Mouse (Mus musculus) hindbrain, embryonic 13.5 days (tissue): ENCODE measurements around the gene Dcaf8. TPM values are rescaled to one million over a fixed set of nuclear protein-coding genes. Genes with fewer than 3 reads are reported as not detected.
A peak's percentile ranks its signal among the peaks of the same experiment; 100 is the strongest.

ENCODE experiments used
- ATAC-seq: fragments of 200-750 bp; cut with Nextera tagmentation; 2 replicates; pipeline ENCODE4 v1.8.0; 2017; ENCODE audit warnings: moderate TSS enrichment; ENCODE audit not compliant: low FRiP score
- H3K27ac ChIP-seq: fragments of 300-500 bp; sonication (generic); 2 replicates; pipeline ENCODE4 v1.5.1; 2015; ENCODE audit warnings: inconsistent platforms, mild to moderate bottlenecking, moderate library complexity
- H3K27me3 ChIP-seq: fragments of 300-500 bp; sonication (generic); 2 replicates; pipeline ENCODE4 v1.6.1; 2015; ENCODE audit warnings: mild to moderate bottlenecking, inconsistent platforms
- H3K36me3 ChIP-seq: fragments of 300-500 bp; sonication (generic); 2 replicates; pipeline ENCODE4 v1.6.1; 2015; ENCODE audit warnings: mild to moderate bottlenecking, inconsistent platforms
- H3K4me1 ChIP-seq: fragments of 300-500 bp; sonication (generic); replicated peaks from 2 replicates; pipeline ENCODE4 v1.6.1; 2015; ENCODE audit warnings: inconsistent platforms
- H3K4me2 ChIP-seq: fragments of 300-500 bp; sonication (generic); 2 replicates; pipeline ENCODE4 v1.6.1; 2015; ENCODE audit warnings: inconsistent platforms, mild to moderate bottlenecking, moderate library complexity
- H3K4me3 ChIP-seq: fragments of 300-500 bp; sonication (generic); 2 replicates; pipeline ENCODE4 v1.5.1; 2015; ENCODE audit warnings: mild to moderate bottlenecking, inconsistent platforms
- H3K9ac ChIP-seq: fragments of 300-500 bp; sonication (generic); 2 replicates; pipeline ENCODE4 v1.6.1; 2015; ENCODE audit warnings: mild to moderate bottlenecking, inconsistent platforms
- H3K9me3 ChIP-seq: fragments of 300-500 bp; sonication (generic); 2 replicates; pipeline ENCODE4 v1.6.1; 2016; ENCODE audit warnings: inconsistent platforms
- WGBS: fragments of 180-500 bp; shearing (Covaris S2); methylation state at CpG from one replicate; pipeline ENCODE4 v1.1.7; 2015; 5-methylcytosine and 5-hydroxymethylcytosine counted together
- polyA plus RNA-seq: library from polyadenylated mRNA; unstranded; fragments of >200 nt; fragmentation: Nextera tagmentation; extraction: Ambion mirVana; gene quantifications from 2 replicates; pipeline ENCODE4 v1.2.1, GENCODE M21; 2015

Gene Dcaf8
- polyA plus RNA-seq, 1 experiment from 2014 or later = 100 TPM

DNA sequence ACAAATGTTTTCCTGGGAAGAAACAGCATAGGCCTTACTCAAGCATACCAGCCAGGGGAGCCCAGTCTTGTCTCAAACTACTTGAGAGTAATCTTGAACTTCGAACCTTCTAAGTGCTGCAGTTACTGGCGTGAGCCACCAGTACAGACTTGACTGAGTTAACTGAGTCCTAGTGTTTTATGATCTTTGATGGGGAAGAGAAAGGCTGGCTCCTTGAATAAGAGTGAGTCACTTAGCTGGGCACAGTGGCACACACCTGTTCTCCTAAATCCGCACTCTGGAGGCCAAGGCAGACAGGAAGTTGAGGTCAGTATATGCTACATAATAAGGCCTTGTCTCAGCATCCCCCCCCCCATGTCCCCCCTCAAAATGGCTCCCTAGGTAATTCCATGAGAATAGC, 6.7 kb downstream of the Dcaf8 start:
- peaks cover 55% of the 10 kb centered on the region for H3K36me3 ChIP-seq
- WGBS = 89% methylated on average over 3 of the region's 3 CpGs
- no peak overlapping the region for H3K4me3 ChIP-seq

DNA sequence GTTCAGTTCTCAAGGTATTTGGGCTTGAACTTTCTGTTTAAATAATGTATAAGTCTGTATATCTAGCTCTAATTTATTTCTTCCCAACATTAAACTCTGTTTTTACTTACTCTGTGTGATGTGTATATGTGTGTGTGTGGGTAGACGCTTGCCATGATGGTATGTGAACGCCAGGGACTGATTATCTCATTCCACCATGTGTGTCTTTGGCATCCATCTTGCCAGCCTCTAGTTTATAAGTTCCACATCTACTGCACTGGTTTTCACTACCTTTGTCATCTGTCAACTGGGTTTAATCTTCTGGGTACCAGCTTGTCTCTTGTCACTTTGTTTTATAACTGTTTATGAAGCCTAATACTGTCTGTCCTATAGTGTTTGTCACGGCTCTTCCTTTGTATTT, 7.6 kb downstream of the Dcaf8 start:
- 98% methylated on average over 3 of the region's 3 CpGs for WGBS
- H3K36me3 ChIP-seq = peaks cover 54% of the 10 kb centered on the region
- no peaks in the 10 kb centered on the region for H3K9me3 ChIP-seq
- H3K27me3 ChIP-seq = no peaks in the 10 kb centered on the region
- H3K4me2 ChIP-seq = no peak overlapping the region
- no peak overlapping the region for H3K4me3 ChIP-seq
- H3K27ac ChIP-seq = no peak overlapping the region
- H3K4me1 ChIP-seq = peaks cover 9% of the 10 kb centered on the region
- no peak for ATAC-seq
- no peak overlapping the region for H3K9ac ChIP-seq

More for the DNA sequence above, 6.7 kb downstream of the Dcaf8 start:
- Histone ChIP-seq H3K4me2 (no peak overlapping the region), H3K27me3 (no peaks in the 10 kb centered on the region), H3K27ac (no peak overlapping the region), H3K9me3 (no peaks in the 10 kb centered on the region), H3K4me1 (peaks cover 17% of the 10 kb centered on the region), H3K9ac (no peak overlapping the region)
- no peak for ATAC-seq

DNA sequence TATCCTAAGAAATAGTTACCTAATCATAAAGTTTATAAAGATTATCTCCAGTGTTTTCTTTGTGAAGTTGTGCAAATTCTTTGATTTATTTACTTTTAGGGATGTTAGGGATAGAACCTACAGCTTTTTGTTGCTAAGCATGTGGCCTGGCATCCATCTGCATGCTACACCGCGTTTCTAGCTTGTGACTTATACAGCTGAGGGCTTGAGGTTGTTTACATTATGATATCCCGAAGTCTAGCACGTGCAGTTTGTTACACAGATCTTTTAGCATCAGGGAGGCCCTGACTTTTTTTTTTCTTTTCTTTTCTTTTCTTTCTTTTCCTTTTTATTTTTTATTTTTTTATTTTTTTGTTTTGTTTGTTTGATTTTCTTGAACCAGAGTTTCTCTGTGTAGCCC, 12.1 kb downstream of the Dcaf8 start:
- no peak for ATAC-seq
- Histone ChIP-seq H3K27me3 (no peaks in the 10 kb centered on the region), H3K4me2 (no peak overlapping the region), H3K36me3 (peaks cover 14% of the 10 kb centered on the region), H3K9me3 (no peaks in the 10 kb centered on the region), H3K4me3 (no peak overlapping the region), H3K27ac (no peak overlapping the region), H3K9ac (no peak overlapping the region), H3K4me1 (peaks cover 6% of the 10 kb centered on the region)
- 76% methylated on average over 4 of the region's 4 CpGs for WGBS

DNA sequence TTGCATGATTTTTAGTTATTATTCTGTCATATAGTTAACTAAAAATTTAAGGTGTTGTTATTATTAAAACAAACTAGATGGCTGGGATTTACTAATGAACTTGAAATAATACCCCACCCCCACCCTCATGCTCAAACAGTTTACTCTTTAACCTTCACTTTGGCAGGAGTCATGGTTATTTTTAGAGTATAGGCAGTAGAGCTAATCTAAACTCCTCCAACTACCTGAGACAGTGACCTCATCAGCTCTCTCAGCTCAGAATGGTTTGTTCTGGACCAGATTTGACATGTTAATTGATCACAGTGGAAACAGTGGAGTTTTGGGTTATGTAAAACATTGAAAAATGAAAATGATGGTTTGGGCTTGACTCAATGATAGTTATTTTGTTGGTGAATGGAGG, 12.6 kb downstream of the Dcaf8 start:
- Histone ChIP-seq H3K9ac (no peak overlapping the region), H3K9me3 (no peaks in the 10 kb centered on the region), H3K36me3 (peaks cover 14% of the 10 kb centered on the region), H3K27ac (no peak overlapping the region), H3K27me3 (no peaks in the 10 kb centered on the region), H3K4me3 (no peak overlapping the region), H3K4me1 (peaks cover 6% of the 10 kb centered on the region), H3K4me2 (no peak overlapping the region)
- ATAC-seq = no peak

DNA sequence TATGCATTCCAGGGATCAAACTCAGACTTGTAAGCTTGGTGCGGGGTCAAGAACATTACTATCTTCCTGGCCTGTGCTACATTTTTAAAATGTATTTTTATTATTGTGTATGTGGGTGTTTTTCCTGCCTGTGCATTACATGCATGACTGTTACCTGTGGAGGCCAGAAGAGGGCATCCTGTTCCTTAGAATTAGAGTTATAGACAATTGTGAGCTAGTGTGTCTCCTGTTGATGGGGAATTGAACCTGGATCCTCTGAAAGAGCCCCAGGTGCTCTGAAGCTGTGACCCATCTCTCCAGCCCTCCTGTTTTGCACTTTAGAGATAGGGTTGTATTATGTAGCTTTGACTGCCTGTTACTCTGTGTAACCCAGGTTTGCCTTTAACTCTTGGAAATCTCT, 14.1 kb downstream of the Dcaf8 start:
- H3K9ac ChIP-seq = no peak overlapping the region
- H3K27ac ChIP-seq = no peak overlapping the region
- peaks cover 6% of the 10 kb centered on the region for H3K4me1 ChIP-seq
- no peak for ATAC-seq
- 97% methylated on average over 1 of the region's 1 CpGs for WGBS
- no peaks in the 10 kb centered on the region for H3K27me3 ChIP-seq
- no peaks in the 10 kb centered on the region for H3K9me3 ChIP-seq
- H3K4me3 ChIP-seq = no peak overlapping the region
- H3K4me2 ChIP-seq = no peak overlapping the region
- H3K36me3 ChIP-seq = peaks cover 17% of the 10 kb centered on the region

DNA sequence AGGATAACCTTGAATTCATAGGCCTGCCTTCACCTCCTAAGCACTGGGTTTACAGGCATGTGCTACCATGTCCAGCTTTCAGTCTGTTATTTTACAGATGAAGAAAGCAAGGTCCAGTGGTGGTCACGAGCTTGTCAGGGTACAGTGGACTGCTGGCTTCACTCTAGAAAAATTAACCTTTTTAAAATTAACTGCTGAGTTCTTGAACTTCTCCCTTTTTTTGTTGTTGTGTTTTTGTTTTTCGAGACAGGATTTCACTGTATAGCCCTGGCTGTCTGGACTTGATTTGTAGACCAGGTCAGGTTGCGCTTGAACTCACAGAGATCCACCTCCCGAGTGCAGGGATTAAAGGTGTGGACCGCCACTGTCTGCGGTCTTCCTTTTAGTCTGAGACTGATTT, 15.1 kb downstream of the Dcaf8 start:
- WGBS = 90% methylated on average over 6 of the region's 6 CpGs
- H3K4me2 ChIP-seq = no peak overlapping the region
- H3K27ac ChIP-seq = no peak overlapping the region
- H3K9me3 ChIP-seq = no peaks in the 10 kb centered on the region
- no peaks in the 10 kb centered on the region for H3K27me3 ChIP-seq
- ATAC-seq = no peak
- no peak overlapping the region for H3K4me3 ChIP-seq
- peaks cover 6% of the 10 kb centered on the region for H3K4me1 ChIP-seq
- H3K36me3 ChIP-seq = peaks cover 26% of the 10 kb centered on the region
- H3K9ac ChIP-seq = no peak overlapping the region

DNA sequence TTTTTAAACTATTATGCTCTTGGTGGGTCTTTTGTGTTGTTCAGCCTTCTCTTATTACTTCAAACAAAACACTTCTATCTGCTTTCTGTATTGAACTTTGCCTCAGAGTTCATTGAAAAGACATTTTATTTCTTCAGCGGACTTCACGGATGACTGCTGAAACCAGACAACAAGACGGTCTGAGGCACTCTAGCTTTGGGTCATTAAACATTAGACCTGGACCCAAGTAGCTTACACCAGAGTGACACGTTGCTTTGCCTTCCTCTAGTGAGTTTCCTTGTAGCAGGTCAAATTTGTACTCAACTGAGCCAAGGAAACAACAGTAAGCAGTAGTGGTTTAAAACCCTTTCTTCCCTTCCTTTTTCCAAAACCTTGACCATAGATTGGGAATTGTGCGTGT, 20.0 kb downstream of the Dcaf8 start:
- H3K4me3 ChIP-seq = no peak overlapping the region
- no peaks in the 10 kb centered on the region for H3K9me3 ChIP-seq
- H3K36me3 ChIP-seq = peaks cover 71% of the 10 kb centered on the region
- H3K4me2 ChIP-seq = no peak overlapping the region
- 75% methylated on average over 5 of the region's 5 CpGs for WGBS
- no peak overlapping the region for H3K9ac ChIP-seq
- no peak for ATAC-seq
- no peaks in the 10 kb centered on the region for H3K27me3 ChIP-seq
- H3K4me1 ChIP-seq = peaks cover 6% of the 10 kb centered on the region
- no peak overlapping the region for H3K27ac ChIP-seq

DNA sequence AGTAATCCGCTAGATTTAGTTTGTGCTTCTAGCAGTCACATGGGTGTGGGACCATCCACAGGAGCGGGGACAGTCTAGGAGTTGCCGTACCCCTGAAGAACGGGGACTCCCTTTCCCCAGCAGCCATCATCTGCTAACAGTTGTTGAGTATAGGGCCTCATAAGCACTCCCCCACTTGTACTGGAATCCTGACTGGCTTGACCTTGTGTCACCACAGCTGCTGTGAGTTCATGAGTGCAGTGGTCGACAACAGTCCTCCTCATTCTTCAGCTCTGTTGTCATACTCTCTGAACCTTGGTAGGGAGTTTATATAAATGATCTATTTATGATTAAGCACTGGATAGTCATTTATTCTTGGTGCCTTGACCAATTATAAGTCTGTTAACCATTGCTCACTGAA, 21.9 kb downstream of the Dcaf8 start:
- WGBS = 95% methylated on average over 5 of the region's 5 CpGs
- H3K36me3 ChIP-seq = peaks cover 89% of the 10 kb centered on the region

DNA sequence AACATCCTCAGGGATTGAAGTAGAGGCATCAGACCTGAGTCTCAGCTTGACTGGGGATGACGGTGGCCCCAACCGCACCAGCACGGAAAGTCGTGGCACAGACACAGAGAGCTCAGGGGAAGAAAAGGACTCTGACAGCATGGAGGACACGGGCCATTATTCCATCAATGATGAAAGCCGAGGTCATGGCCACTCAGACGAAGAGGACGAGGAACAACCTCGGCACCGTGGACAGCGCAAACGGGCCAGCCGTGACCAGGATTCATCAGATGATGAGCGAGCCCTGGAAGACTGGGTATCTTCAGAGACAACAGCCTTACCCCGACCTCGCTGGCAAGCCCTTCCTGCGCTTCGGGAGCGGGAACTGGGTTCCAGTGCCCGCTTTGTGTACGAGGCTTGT, 24.5 kb downstream of the Dcaf8 start:
- Histone ChIP-seq H3K4me2 (no peak overlapping the region), H3K36me3 (peaks cover 86% of the 10 kb centered on the region), H3K9ac (no peak overlapping the region), H3K9me3 (no peaks in the 10 kb centered on the region), H3K27ac (peak overlapping the region; percentile 30; the same call in 1 of the 2 replicates), H3K4me1 (no peaks in the 10 kb centered on the region), H3K27me3 (no peaks in the 10 kb centered on the region), H3K4me3 (no peak overlapping the region)
- 84% methylated on average over 21 of the region's 21 CpGs for WGBS
- no peak for ATAC-seq

More for the DNA sequence above, 21.9 kb downstream of the Dcaf8 start:
- Histone ChIP-seq H3K9ac (no peak overlapping the region), H3K27ac (no peak overlapping the region), H3K4me3 (no peak overlapping the region), H3K4me1 (no peaks in the 10 kb centered on the region), H3K4me2 (no peak overlapping the region), H3K27me3 (no peaks in the 10 kb centered on the region), H3K9me3 (no peaks in the 10 kb centered on the region)
- ATAC-seq = no peak

DNA sequence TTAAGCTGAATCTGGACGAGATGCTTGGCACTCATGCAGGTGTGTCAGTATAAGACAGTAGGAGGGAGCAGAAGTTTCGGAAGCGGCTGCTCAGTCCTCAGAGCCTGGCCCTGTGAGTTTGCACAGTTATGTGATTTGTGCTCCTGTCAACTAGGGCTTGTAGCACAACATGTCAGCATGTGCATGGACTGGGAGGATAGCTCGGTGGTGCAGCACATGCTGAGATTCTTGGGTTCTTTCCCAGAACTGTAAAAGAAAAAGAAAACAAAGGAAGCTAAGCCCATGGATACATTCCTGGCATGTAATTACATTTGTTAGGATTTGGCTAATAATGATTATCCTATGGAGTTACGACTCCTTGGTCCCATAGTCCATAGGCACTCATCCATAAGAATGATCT, 25.3 kb downstream of the Dcaf8 start:
- Histone ChIP-seq H3K9ac (no peak overlapping the region), H3K27me3 (no peaks in the 10 kb centered on the region), H3K4me1 (no peaks in the 10 kb centered on the region), H3K4me2 (no peak overlapping the region), H3K9me3 (no peaks in the 10 kb centered on the region), H3K4me3 (no peak overlapping the region), H3K36me3 (peaks cover 86% of the 10 kb centered on the region), H3K27ac (no peak overlapping the region)
- WGBS = 67% methylated on average over 5 of the region's 5 CpGs
- no peak for ATAC-seq

DNA sequence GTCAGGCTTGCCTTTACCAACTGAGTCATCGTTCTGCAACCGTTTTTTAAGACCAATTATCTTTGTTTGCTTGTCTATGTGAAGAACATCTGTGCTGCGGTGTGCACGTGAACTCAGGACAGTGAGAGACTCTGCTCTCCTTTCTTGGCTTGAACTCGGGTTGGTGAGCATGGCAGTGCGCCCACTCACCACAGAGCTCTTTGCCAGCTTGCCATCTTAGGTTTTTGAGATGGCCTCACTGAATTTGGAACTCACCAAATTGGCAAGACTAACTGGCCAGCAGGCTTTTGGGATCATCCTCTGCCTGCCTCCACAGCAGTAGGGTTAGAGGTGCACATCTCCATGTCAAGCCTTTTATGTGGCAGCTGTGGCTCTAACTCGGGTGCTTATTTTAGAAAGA, 29.9 kb downstream of the Dcaf8 start:
- no peak overlapping the region for H3K9ac ChIP-seq
- 91% methylated on average over 7 of the region's 7 CpGs for WGBS
- no peaks in the 10 kb centered on the region for H3K4me1 ChIP-seq
- H3K27me3 ChIP-seq = no peaks in the 10 kb centered on the region
- no peak overlapping the region for H3K4me3 ChIP-seq
- no peak for ATAC-seq
- H3K36me3 ChIP-seq = peaks cover 69% of the 10 kb centered on the region
- no peak overlapping the region for H3K27ac ChIP-seq
- H3K9me3 ChIP-seq = no peaks in the 10 kb centered on the region
- H3K4me2 ChIP-seq = no peak overlapping the region

DNA sequence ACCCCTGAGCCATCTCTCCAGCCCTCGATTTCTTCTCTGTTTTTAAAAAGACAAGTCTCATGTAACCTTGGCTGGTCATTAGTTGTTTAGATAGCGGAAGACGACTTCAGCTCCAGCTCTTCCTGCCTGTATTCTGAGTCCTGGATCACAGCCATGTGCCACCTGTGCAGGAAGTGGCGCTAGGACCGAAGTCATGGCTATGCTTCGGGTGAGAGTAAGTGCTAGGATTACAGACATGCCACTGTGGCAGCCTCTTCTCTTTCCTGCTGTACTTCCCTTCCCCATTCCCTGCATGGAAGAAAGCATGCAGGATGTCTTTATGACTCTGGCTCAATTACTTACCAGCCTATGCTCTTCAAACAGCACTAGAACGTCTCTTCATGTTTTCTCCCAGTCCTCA, 31.2 kb downstream of the Dcaf8 start:
- Histone ChIP-seq H3K4me1 (no peaks in the 10 kb centered on the region), H3K27me3 (no peaks in the 10 kb centered on the region), H3K27ac (no peak overlapping the region), H3K36me3 (peaks cover 60% of the 10 kb centered on the region), H3K4me3 (no peak overlapping the region), H3K4me2 (no peak overlapping the region), H3K9me3 (no peaks in the 10 kb centered on the region), H3K9ac (no peak overlapping the region)
- 84% methylated on average over 7 of the region's 7 CpGs for WGBS
- no peak for ATAC-seq

DNA sequence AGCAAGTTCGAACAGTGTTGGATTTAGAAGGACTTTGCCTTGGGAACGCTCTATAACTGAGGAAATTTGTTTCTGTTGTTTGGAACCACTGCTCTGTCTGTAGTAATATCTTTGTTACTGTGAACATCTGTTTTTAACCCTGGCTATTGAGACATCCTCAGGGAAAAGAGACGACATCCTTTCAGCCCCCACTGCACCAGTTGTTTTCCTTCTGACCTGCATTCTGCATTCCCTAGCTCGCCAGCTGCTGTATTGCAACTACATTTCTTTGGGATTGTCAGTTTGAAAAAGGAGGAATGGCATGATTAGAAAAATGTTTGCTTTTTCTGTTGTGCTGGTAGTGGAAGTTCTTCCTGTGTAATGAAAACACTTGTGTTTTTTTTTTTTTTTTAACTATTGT, 33.0 kb downstream of the Dcaf8 start:
- Histone ChIP-seq H3K27me3 (no peaks in the 10 kb centered on the region), H3K9me3 (no peaks in the 10 kb centered on the region), H3K36me3 (peaks cover 47% of the 10 kb centered on the region), H3K4me2 (no peak overlapping the region), H3K4me1 (no peaks in the 10 kb centered on the region), H3K9ac (no peak overlapping the region), H3K4me3 (no peak overlapping the region), H3K27ac (no peak overlapping the region)
- 61% methylated on average over 4 of the region's 4 CpGs for WGBS
- no peak for ATAC-seq

DNA sequence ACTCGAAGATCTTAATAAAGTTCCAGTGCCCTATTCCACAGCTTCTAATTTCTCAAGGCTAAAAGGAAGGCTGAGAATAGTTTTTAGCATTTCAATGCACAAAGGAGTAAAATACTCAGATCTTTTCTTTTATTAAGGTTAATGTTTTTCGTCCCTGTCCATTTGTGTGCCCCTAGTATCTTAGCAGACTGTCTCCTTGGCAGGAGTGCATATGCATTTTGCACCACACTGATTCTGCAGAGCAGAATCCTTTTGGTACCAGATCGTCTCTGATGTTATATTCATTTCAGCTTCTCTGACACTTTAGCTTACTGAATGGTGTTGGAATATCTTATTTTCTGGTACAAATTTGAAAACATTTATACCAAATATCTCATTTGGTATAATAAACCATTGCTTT, 33.9 kb downstream of the Dcaf8 start:
- ATAC-seq = no peak
- no peaks in the 10 kb centered on the region for H3K27me3 ChIP-seq
- no peaks in the 10 kb centered on the region for H3K4me1 ChIP-seq
- H3K27ac ChIP-seq = no peak overlapping the region
- 91% methylated on average over 3 of the region's 3 CpGs for WGBS
- H3K36me3 ChIP-seq = peaks cover 52% of the 10 kb centered on the region
- H3K4me3 ChIP-seq = no peak overlapping the region
- no peak overlapping the region for H3K4me2 ChIP-seq
- no peaks in the 10 kb centered on the region for H3K9me3 ChIP-seq
- no peak overlapping the region for H3K9ac ChIP-seq
